Mouse (Mus musculus): ENCODE results near the gene Acnat2. TPM values are rescaled to one million over a fixed set of nuclear protein-coding genes. Genes with fewer than 3 reads are reported as not detected.
"Not testable (repeated sequence)": the region's sequence is repeated elsewhere in the genome, so short reads cannot be mapped to it uniquely, and the experiment has no call there.

Gene Acnat2
- total and polyA plus RNA-seq, 3 experiments: not detected

DNA sequence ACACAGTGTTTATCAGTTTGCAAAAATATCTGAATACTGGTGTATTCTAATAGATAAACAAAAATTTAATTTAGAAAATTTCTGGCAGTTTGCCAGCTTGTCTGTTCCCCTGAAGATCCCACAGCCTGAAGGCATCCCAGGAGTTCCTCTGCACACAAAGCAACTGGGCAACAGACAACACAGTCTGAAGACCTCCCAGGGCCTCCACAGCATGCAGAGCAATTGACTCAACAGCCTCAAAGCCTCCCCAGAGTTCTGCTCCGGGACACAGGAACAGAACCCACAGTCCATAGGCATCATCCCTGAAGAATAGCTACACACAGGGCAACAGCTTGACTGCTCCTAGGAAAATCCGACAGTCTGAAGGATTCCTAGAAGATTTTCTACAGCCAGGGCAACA lies 59.3 kb downstream of the Acnat2 start:
- dilution Hi-C loops (cut with MboI; ENCODE audit: extremely low pct_ligation_motif_present, extremely low pct_unique_long_range_greater_than_20kb, low sequenced_read_pairs) (no loop called here), in situ Hi-C loops (cut with MboI; ENCODE audit: low pct_ligation_motif_present, low pct_unique_long_range_greater_than_20kb, low sequenced_read_pairs) (no loop called here)
- no peaks in the 10 kb centered on the region for H3K36me3 ChIP-seq (replicated peaks in 1 of 2; ENCODE audit: control insufficient read depth in 1 of 2, insufficient read depth in 1 of 2, low read length in 1 of 2)
- peaks cover 0 to 7% of the 10 kb centered on the region in 2 experiments; a peak in 1 of 4 replicates for H3K4me1 ChIP-seq (ENCODE audit: control insufficient read depth in 1 of 2, insufficient read depth in 2 of 2)
- DNase-seq (ENCODE audit: extremely low read depth): no peak
- no peak overlapping the region for H3K4me3 ChIP-seq (replicated peaks in 1 of 3; ENCODE audit: low read depth in 2 of 3, low read length in 2 of 3, poor library complexity in 1 of 3)
- no peaks in the 10 kb centered on the region for H3K27me3 ChIP-seq (replicated peaks)
- no peak overlapping the region for H3K4me2 ChIP-seq (ENCODE audit: insufficient read depth, low read depth, poor library complexity, severe bottlenecking)
- H3K79me2 ChIP-seq (replicated peaks; ENCODE audit: control insufficient read depth, extremely low read depth, insufficient read depth, poor library complexity, severe bottlenecking): no peaks in the 10 kb centered on the region
- TF ChIP-seq TCF12 (IDR thresholded peaks at IDR 0.05; ENCODE audit: low read depth, low read length): no peak
- no peak for TF ChIP-seq ETS1 (conservative IDR thresholded peaks at IDR 0.05; ENCODE audit: low read depth, low read length)
- no peak for TF ChIP-seq USF2 (conservative IDR thresholded peaks at IDR 0.05; ENCODE audit: low read depth, low read length)
- no peak for TF ChIP-seq CHD1 (IDR thresholded peaks at IDR 0.05; ENCODE audit: low read depth, low read length)
- TF ChIP-seq POLR2AphosphoS2 (IDR thresholded peaks at IDR 0.05; ENCODE audit: low read depth, low read length): no peak
- TF ChIP-seq PAX5 (IDR thresholded peaks at IDR 0.05; ENCODE audit: low read length): no peak
- TF ChIP-seq ZMIZ1 (IDR thresholded peaks at IDR 0.05; ENCODE audit: low read depth, low read length): no peak
- TF ChIP-seq ZKSCAN1 (IDR thresholded peaks at IDR 0.05; ENCODE audit: borderline replicate concordance, low read depth, low read length): no peak
- no peak overlapping the region for H3K27ac ChIP-seq (ENCODE audit: insufficient read depth, low read depth)
- no peak overlapping the region for H3K9ac ChIP-seq (ENCODE audit: insufficient read depth, low read depth)
- H3K9me3 ChIP-seq (replicated peaks; ENCODE audit: low read length): no peaks in the 10 kb centered on the region

DNA sequence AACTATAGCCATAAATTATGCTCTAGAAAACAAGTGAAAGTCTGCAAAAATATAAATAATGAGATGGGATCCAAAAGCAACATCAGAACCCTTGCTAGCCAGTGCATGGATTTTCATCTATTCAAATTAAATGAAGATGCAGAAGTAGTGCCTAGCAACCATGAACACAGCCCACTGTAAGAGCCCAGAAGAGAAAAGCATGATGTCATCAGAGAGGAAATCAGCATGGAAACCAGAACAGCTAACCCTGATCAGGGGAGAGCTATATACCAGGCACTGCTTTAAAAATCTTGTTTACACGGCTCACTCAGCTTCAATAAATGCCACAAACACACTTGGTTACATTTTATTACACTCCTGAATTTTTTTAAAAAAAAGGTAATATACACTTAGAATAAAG lies 60.0 kb downstream of the Acnat2 start:
- H3K27ac ChIP-seq (ENCODE audit: insufficient read depth, low read depth); in situ Hi-C loops (cut with MboI; ENCODE audit: low pct_ligation_motif_present, low pct_unique_long_range_greater_than_20kb, low sequenced_read_pairs); H3K4me2 ChIP-seq (ENCODE audit: insufficient read depth, low read depth, poor library complexity, severe bottlenecking); H3K79me2 ChIP-seq (replicated peaks; ENCODE audit: control insufficient read depth, extremely low read depth, insufficient read depth, poor library complexity, severe bottlenecking); H3K4me1 ChIP-seq (ENCODE audit: control insufficient read depth in 1 of 2, insufficient read depth in 2 of 2); dilution Hi-C loops (cut with MboI; ENCODE audit: extremely low pct_ligation_motif_present, extremely low pct_unique_long_range_greater_than_20kb, low sequenced_read_pairs); H3K4me3 ChIP-seq (replicated peaks in 1 of 3; ENCODE audit: low read depth in 2 of 3, low read length in 2 of 3, poor library complexity in 1 of 3); H3K9me3 ChIP-seq (replicated peaks; ENCODE audit: low read length); H3K9ac ChIP-seq (ENCODE audit: insufficient read depth, low read depth); H3K27me3 ChIP-seq (replicated peaks); H3K36me3 ChIP-seq (replicated peaks in 1 of 2; ENCODE audit: control insufficient read depth in 1 of 2, insufficient read depth in 1 of 2, low read length in 1 of 2): not testable (repeated sequence)
- DNase-seq (ENCODE audit: extremely low read depth): peak; percentile 13

DNA sequence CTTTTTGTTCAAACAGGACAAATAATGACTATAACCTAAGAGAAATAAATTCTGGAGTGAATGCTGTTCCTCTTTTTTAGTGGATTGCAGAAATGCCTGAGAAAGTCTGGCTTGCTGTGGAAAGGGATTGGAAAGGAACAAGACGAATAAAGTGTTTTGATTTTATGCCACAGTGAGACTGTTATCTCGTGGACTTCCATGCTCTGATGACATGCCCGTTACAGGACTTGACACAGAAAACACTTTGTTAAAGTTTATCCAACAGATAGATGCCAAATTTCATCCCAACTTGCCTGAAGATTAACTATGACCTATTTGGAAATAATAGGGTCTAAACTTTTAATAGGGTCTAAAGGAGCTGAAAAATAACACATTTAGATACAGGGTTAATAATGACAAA lies 67.9 kb downstream of the Acnat2 start:
- H3K27ac ChIP-seq (ENCODE audit: insufficient read depth, low read depth); H3K4me2 ChIP-seq (ENCODE audit: insufficient read depth, low read depth, poor library complexity, severe bottlenecking); in situ Hi-C loops (cut with MboI; ENCODE audit: low pct_ligation_motif_present, low pct_unique_long_range_greater_than_20kb, low sequenced_read_pairs); H3K9ac ChIP-seq (ENCODE audit: insufficient read depth, low read depth); H3K4me1 ChIP-seq (ENCODE audit: control insufficient read depth in 1 of 2, insufficient read depth in 2 of 2); H3K36me3 ChIP-seq (replicated peaks in 1 of 2; ENCODE audit: control insufficient read depth in 1 of 2, insufficient read depth in 1 of 2, low read length in 1 of 2); H3K4me3 ChIP-seq (replicated peaks in 1 of 3; ENCODE audit: low read depth in 2 of 3, low read length in 2 of 3, poor library complexity in 1 of 3); H3K79me2 ChIP-seq (replicated peaks; ENCODE audit: control insufficient read depth, extremely low read depth, insufficient read depth, poor library complexity, severe bottlenecking); H3K27me3 ChIP-seq (replicated peaks); H3K9me3 ChIP-seq (replicated peaks; ENCODE audit: low read length); dilution Hi-C loops (cut with MboI; ENCODE audit: extremely low pct_ligation_motif_present, extremely low pct_unique_long_range_greater_than_20kb, low sequenced_read_pairs); DNase-seq (ENCODE audit: extremely low read depth): not testable (repeated sequence)

DNA sequence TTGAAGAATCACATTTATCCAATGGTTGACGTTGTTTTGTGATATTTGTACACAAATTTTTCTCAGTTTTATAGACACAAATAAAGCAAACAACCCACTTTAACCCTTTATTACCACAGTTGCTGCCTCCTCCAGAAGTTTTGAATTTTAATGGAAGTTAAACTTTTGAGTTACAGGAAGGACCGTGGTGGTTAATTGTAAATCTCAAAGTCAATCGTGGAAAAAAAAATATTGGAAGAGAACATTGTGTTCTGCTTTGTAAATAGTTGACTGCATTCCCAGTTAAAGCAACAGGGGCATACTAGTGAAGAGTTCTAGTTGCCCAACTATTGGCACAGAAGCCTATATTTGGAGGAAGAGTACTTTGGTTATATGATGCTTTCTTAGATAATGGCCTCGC lies 70.0 kb downstream of the Acnat2 start:
- H3K27me3 ChIP-seq (replicated peaks); H3K4me2 ChIP-seq (ENCODE audit: insufficient read depth, low read depth, poor library complexity, severe bottlenecking); H3K36me3 ChIP-seq (replicated peaks in 1 of 2; ENCODE audit: control insufficient read depth in 1 of 2, insufficient read depth in 1 of 2, low read length in 1 of 2); dilution Hi-C loops (cut with MboI; ENCODE audit: extremely low pct_ligation_motif_present, extremely low pct_unique_long_range_greater_than_20kb, low sequenced_read_pairs); H3K4me1 ChIP-seq (ENCODE audit: control insufficient read depth in 1 of 2, insufficient read depth in 2 of 2); DNase-seq (ENCODE audit: extremely low read depth); H3K9ac ChIP-seq (ENCODE audit: insufficient read depth, low read depth); H3K79me2 ChIP-seq (replicated peaks; ENCODE audit: control insufficient read depth, extremely low read depth, insufficient read depth, poor library complexity, severe bottlenecking); H3K4me3 ChIP-seq (replicated peaks in 1 of 3; ENCODE audit: low read depth in 2 of 3, low read length in 2 of 3, poor library complexity in 1 of 3); H3K27ac ChIP-seq (ENCODE audit: insufficient read depth, low read depth); in situ Hi-C loops (cut with MboI; ENCODE audit: low pct_ligation_motif_present, low pct_unique_long_range_greater_than_20kb, low sequenced_read_pairs); H3K9me3 ChIP-seq (replicated peaks; ENCODE audit: low read length): not testable (repeated sequence)

Other genes with a start within 250 kb of the Acnat2 start
- gene Acnat1, start 65.8 kb upstream of the Acnat2 start, total RNA-seq (2012; rRNA removed): not detected in 2 replicates
- not detected in 2 replicates for gene Acnat1, start 65.8 kb upstream of the Acnat2 start, total RNA-seq (2014; rRNA removed)
- not detected in 2 replicates for gene Acnat1, start 65.8 kb upstream of the Acnat2 start, polyA plus RNA-seq (2012; ENCODE audit: insufficient read length, low read depth)
- gene Baat, start 98.4 kb upstream of the Acnat2 start, total RNA-seq (2012; rRNA removed): 0.04 TPM in 1 of 2 replicates, not detected in the other
- 0.18 TPM in 1 of 2 replicates, not detected in the other for gene Baat, start 98.4 kb upstream of the Acnat2 start, total RNA-seq (2014; rRNA removed)
- 0.19 TPM in 1 of 2 replicates, not detected in the other for gene Baat, start 98.4 kb upstream of the Acnat2 start, polyA plus RNA-seq (2012; ENCODE audit: insufficient read length, low read depth)
- 23.4 and 29.9 TPM in 2 replicates for gene Mrpl50, start 112.9 kb upstream of the Acnat2 start, total RNA-seq (2012; rRNA removed)
- 42.9 and 46.2 TPM in 2 replicates for gene Mrpl50, start 112.9 kb upstream of the Acnat2 start, total RNA-seq (2014; rRNA removed)
- gene Mrpl50, start 112.9 kb upstream of the Acnat2 start, polyA plus RNA-seq (2012; ENCODE audit: insufficient read length, low read depth): 63.3 and 63.8 TPM in 2 replicates
- 4.7 and 5.1 TPM in 2 replicates for gene Zfp189, start 113.0 kb upstream of the Acnat2 start, total RNA-seq (2012; rRNA removed)
- 4.0 and 4.3 TPM in 2 replicates for gene Zfp189, start 113.0 kb upstream of the Acnat2 start, total RNA-seq (2014; rRNA removed)
- 1.6 and 2.3 TPM in 2 replicates for gene Zfp189, start 113.0 kb upstream of the Acnat2 start, polyA plus RNA-seq (2012; ENCODE audit: insufficient read length, low read depth)
- gene Aldob, start 141.4 kb upstream of the Acnat2 start, total RNA-seq (2012; rRNA removed): not detected in 2 replicates
- not detected in 2 replicates for gene Aldob, start 141.4 kb upstream of the Acnat2 start, total RNA-seq (2014; rRNA removed)
- gene Aldob, start 141.4 kb upstream of the Acnat2 start, polyA plus RNA-seq (2012; ENCODE audit: insufficient read length, low read depth): not detected in 2 replicates
- gene Tmem246, start 189.7 kb upstream of the Acnat2 start, total RNA-seq (2012; rRNA removed): 0.13 TPM in 1 of 2 replicates, not detected in the other
- 0.22 and 0.24 TPM in 2 replicates for gene Tmem246, start 189.7 kb upstream of the Acnat2 start, total RNA-seq (2014; rRNA removed)
- 0.19 and 0.49 TPM in 2 replicates for gene Tmem246, start 189.7 kb upstream of the Acnat2 start, polyA plus RNA-seq (2012; ENCODE audit: insufficient read length, low read depth)
- gene Rnf20, start 223.9 kb upstream of the Acnat2 start, total RNA-seq (2012; rRNA removed): 47.9 and 58.7 TPM in 2 replicates
- gene Rnf20, start 223.9 kb upstream of the Acnat2 start, total RNA-seq (2014; rRNA removed): 50.6 and 54.0 TPM in 2 replicates
- gene Rnf20, start 223.9 kb upstream of the Acnat2 start, polyA plus RNA-seq (2012; ENCODE audit: insufficient read length, low read depth): 61.5 and 62.6 TPM in 2 replicates

All from CH12.LX (cell line).